Mouse (Mus musculus) stomach, postnatal 0 days (tissue): Measurements from ENCODE around the gene Arhgap44.

Source experiments
- CTCF ChIP-seq: IDR thresholded peaks from 2 replicates; pipeline ENCODE4 v1.5.1; 2016; ENCODE audit warnings: antibody characterized with exemption, low read depth, mild to moderate bottlenecking, moderate library complexity
- EP300 ChIP-seq: optimal IDR thresholded peaks from 2 replicates; pipeline ENCODE3; 2016; ENCODE audit warnings: antibody characterized with exemption

- TF ChIP-seq CTCF: no peak
- TF ChIP-seq EP300: no peak
Measured at GRCm38 (mm10) chr11:65089982-65090381, 72.8 kb downstream of the Arhgap44 start.
